Mouse (Mus musculus) embryonic stem cell, embryonic (primary cell): ENCODE data around the gene Cnpy4.

Source experiments
- CTCF ChIA-PET, 4 experiments: fragments of 300-600 bp in 2 of 4; fragments of 350-600 bp in 2 of 4; sonication (Branson Sonifier 250); formaldehyde crosslinking; loops; one replicate each; lab custom pipeline; 2022; ENCODE audit warnings: inconsistent platforms in 2 of 4; lab: Charles Lee
- POLR2A ChIA-PET, 4 experiments: fragments of 300-600 bp in 2 of 4; fragments of 350-600 bp in 2 of 4; sonication (Branson Sonifier 250); formaldehyde crosslinking; loops; one replicate each; lab custom pipeline; 2022; ENCODE audit warnings: antibody characterized with exemption in 4 of 4, inconsistent platforms in 1 of 4; lab: Charles Lee

Cnpy4 gene

DNA sequence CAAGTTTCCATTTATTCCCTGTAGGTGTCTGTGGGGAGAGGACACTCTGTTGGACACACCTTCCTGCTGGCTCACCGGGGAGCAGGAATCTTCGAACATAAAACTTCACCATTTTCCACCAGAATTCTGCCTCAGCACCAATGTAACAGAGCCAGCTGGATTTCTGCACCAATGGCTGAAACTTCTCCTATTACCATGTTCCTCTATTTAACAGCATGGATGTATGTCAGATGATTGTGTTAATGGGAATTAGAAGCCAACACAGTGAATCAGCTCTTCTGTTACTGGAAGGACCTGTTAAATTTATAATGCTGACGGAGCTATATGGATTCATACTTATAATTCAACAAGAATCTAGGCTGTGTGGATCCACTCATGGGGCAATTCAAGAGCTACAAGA is 42.2 kb downstream of the Cnpy4 start:
- CTCF ChIA-PET: interaction anchor here in 3 of 4 experiments (0.6 to 2.6 kb wide), 6 partner anchors 8 to 326 kb away, joined by 3 to 16 read pairs (median 4); partner anchors contain the start of gene Zfp113 (in 1 of the 3)

DNA sequence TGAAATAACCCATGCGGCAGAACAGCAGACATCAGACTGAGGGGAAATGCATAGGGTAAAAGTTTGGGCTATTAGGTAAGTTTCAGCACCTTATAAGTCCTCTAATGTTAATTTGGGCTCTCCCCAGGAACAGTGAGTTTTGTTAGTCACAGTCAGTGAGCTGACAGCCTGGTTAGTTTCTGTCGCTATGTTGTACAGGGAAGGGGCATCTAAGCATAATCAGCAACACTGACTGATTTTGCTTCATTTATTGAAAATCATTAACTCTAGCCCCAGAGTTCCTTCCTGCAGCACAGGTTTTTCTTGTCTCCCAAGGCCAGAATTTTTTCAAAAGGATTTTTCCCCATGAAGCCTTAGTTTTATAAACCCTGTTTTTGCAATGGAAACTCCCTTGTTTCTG is 46.5 kb downstream of the Cnpy4 start:
- POLR2A ChIA-PET: no interaction called here
- CTCF ChIA-PET: no interaction called here

More for the DNA sequence above, 42.2 kb downstream of the Cnpy4 start:
- POLR2A ChIA-PET: interaction anchor here in 2 of 4 experiments (0.6 to 2.2 kb wide), 4 partner anchors 9 to 52 kb away, joined by 3 to 7 read pairs (median 4); partner anchors contain the start of gene Lamtor4 (in 2 of the 2)

GRCm38 (mm10) chr5:138234224-138234623 is 46.9 kb downstream of the Cnpy4 start:
- ChIA-PET POLR2A (no interaction called here), CTCF (no interaction called here)

DNA sequence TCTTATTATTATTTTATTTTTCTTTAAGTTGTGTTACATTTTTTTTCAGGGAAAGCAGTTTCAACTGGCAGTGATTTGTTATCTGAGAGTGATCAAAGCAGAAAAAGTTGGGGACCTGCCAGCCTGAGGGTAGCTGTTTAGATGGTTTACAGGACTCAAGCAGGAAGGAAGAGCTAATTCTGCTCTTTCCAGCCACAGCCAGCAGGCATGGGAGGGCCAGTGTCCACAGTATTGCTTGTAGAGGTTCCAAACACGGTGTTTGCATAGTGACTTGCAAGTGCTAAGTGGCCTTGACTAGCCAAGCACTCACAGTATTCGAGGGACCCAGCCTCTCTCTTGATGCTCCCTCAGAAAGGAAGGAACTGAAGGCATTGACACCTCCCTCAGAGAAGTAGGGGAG is 54.2 kb downstream of the Cnpy4 start:
- CTCF ChIA-PET: interaction anchor here in 1 of 4 experiments (0.8 kb wide), 1 partner anchor 433 kb away, joined by 3 read pairs; no protein-coding TSS in a partner anchor
- POLR2A ChIA-PET: interaction anchor here in 1 of 4 experiments (3.2 kb wide), 1 partner anchor 14 kb away, joined by 13 read pairs; the partner anchor contains the start of gene Lamtor4
